Mouse (Mus musculus): Measurements from ENCODE around the gene Hk1.

Gene Hk1

GRCm38 (mm10) chr10:62225839-62226238 is 153.9 kb downstream of the Hk1 start:
- DNase-seq (ENCODE audit: low read depth in 2 of 2, low spot score in 2 of 2) = no peak

GRCm38 (mm10) chr10:62224231-62224630 is 155.5 kb downstream of the Hk1 start:
- DNase-seq (ENCODE audit: low read depth in 2 of 2, low spot score in 2 of 2) = no peak

DNA sequence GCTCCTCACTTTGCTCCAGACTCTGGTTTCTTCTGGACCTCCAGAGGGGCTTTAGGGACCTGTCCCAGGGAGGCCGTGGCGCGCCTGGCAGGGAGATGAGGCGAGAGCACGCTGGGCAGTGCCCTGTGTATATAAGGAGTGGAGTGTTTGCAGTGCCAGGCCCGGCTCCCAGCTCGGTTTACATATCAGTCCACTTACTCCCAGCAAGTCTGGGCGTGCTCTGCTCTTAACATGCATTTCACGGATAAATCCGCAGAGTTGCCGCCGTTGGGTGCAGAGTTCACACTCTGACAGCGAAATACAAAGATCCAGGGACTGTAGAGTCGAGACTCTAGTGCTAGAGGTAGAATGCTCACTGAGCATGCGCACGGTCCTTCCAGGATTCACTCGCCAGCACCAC is 156.9 kb downstream of the Hk1 start:
- no peak for DNase-seq (ENCODE audit: low read depth in 2 of 2, low spot score in 2 of 2)

- no peak for DNase-seq (ENCODE audit: low read depth in 2 of 2, low spot score in 2 of 2)
Observed at GRCm38 (mm10) chr10:62221647-62222046, 158.1 kb downstream of the Hk1 start.

DNA sequence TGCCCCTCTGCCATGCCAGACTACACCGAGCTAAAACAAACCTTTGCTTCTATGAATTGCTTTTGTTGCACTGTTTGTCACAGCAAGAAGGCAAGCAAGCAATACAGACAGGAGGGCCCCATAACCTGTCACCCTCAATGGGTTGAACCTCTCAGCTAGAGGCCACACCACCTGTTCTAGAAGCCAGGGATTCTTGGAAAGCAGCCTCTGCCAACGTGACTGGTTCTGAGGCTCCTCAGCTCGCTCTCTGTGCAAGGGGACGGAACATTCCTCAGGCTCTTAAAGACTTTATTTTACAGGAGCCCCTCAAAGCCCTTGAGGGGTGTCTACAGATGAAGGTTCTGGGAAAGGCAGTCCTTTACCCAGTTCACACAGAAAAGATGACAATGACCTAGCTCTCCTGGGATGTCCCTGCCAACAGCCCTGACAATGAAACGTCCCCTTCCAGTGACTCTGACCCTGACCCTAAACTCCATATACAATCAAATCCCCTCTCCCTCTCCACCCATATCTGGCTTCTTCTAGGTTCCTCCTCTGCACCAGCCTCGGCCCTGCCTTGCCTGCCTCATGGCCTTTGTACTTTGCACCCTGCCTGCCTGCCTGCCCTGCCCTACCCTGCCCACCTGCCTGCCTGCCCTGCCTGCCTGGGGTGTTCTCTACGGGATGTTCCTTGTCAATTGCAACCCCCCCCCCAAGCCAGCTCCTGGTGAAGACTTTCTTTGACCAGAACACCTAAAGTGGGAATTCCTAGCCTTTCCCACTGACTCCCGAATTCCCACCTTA is 158.8 kb downstream of the Hk1 start:
- no peak for DNase-seq (ENCODE audit: low read depth in 2 of 2, low spot score in 2 of 2)

All from CD8-positive naive resting alpha-beta T cell, adult 2 months (primary cell).